Mouse (Mus musculus) layer of hippocampus, adult 18-20 months (tissue): ENCODE data around the gene Map2k2. TPM values are rescaled to one million over a fixed set of nuclear protein-coding genes. Genes with fewer than 3 reads are reported as not detected.
"Not testable (repeated sequence)": the region's sequence is repeated elsewhere in the genome, so short reads cannot be mapped to it uniquely, and the experiment has no call there.

Experiments used
- DNase-seq, 2 experiments: peaks; one replicate each; pipeline ENCODE4 v3.0.0; 2022; ENCODE audit warnings: low spot score in 2 of 2
- total RNA-seq, 2 experiments: library from RNA; stranded (reverse); gene quantifications; 2 replicates each; pipeline ENCODE4 v1.2.3; 2021

Gene Map2k2
- total RNA-seq, 2 experiments from 2014 or later: 130 to 136 TPM

DNA sequence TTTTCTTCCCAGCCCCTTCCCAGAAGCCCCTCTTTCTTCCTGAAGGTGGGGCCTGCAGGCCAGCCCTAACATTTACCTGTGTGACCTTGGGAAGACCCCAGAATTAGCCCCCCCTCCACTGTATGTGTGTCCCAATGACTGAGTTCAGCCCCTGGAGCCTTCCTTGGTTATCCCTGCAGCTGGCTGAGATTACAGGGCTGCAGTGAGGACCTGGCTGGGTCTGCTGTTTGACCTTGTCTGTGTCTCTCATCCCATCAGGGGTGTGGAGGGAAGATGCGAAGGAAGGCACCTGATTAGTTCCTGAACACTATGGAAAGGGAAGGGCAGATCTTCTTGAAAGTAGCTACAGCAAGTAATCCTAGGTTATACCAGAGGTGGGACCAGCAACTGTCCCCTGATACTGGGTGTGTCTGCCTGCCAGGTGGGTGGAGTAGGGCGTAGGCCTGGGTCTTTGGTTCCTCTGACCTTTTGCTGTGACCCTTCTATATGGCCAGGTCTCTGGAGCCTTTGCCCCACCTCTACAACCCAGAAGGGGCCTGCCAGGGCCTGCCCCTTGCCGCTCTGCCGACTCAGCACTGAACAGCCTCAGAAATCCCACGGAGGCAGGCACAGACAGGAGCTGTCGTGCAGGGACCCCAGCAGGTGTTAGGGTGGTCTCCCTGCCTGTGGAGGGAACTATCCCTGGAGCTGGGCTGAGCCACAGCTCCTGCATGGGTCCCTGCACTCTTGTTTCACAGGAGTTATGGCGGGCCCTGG, 35.9 kb downstream of the Map2k2 start:
- DNase-seq: no peak

DNA sequence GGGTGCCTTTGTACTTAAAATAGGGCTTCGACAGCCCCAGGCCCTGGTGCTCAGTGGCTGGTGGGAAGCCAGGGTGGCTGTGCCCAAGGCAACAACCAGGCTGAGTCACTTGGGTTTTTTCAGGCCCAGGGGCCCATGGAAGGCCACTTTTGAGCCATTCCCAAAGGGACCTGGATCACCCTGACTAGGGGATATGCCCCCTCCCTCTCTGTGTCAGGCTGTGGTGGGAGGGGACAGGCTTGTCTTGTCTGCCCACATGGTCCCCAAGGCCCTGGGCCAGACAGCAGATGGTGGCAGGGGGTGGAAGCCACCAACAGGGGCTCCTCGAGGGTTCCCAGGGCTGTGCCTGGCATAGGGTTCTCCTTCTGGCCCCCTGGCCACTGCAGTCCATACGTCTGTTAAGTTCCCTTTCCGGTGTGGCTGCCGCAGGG, 36.9 kb downstream of the Map2k2 start:
- no peak for DNase-seq

DNA sequence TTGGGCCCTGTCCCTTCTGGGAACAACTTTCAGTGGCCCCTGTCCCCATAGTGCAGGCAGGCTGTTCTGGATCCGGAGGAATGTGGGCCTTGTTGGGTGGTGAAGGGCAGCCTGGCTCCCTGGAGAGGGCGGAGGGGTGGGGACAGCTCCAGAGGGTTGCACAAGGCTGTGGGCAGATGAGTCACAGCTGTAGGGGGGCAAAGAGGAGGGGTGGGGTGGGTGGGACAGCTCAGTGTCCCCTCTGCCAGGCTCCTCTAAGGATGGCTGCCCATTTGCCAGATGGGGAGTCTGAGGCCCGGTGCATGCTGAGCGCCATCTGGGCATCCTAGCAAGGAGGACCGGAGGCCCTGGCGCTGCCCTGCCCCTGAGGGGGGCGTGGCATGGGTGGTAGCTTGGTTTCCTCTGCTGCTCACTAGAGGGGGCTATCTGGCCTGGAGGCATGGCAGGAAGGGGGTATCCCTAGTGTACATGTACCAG, 37.5 kb downstream of the Map2k2 start:
- no peak for DNase-seq

DNA sequence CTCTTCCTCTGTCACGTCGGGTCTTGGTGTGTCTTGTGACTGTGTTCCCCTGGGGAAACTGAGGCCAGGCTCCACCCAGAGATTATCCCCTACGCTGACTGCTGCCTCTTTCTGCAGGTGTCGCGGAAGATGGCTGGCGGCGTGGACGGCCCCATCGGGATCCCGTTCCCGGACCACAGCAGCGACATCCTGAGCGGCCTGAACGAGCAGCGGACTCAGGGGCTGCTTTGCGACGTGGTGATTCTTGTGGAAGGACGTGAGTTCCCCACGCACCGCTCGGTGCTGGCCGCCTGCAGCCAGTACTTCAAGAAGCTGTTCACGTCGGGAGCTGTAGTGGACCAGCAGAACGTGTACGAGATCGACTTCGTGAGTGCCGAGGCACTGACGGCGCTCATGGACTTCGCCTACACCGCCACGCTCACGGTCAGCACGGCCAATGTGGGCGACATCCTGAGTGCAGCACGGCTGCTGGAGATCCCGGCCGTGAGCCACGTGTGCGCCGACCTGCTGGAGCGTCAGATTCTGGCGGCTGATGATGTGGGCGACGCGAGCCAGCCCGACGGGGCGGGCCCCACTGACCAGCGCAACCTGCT, 38.2 kb downstream of the Map2k2 start:
- DNase-seq: no peak

DNA sequence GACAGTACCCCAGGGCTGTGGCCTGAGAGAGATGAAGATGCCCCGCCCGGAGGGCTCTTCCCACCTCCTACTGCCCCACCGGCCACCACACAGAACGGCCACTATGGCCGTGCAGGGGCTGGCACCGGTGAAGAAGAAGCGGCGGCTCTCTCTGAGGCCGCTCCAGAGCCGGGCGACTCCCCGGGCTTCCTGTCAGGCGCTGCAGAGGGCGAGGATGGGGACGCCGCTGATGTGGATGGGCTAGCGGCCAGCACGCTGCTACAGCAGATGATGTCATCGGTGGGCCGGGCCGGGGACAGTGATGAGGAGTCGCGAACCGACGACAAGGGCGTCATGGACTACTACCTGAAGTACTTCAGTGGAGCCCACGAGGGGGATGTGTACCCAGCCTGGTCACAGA, 39.0 kb downstream of the Map2k2 start:
- DNase-seq: no peak

DNA sequence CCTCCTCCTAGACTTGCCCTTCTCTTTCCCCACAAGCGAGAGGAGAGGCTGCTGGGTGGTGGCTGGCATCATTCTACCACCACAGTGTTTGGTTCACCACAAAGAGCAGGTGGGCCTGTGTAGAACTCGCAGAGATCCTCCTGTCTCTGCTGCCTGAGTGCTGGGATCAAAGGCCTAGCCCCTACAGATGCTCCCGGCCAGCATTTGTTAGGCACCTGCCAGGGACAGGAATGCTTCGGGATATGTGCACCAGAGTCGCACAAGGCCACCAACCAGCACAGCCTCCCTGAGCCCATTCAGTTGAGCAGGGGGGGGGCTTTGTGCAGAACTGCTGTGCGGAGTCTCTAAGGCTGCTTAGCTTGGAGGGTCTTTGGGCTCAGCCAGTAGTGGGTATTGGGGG, 39.6 kb downstream of the Map2k2 start:
- no peak for DNase-seq

DNA sequence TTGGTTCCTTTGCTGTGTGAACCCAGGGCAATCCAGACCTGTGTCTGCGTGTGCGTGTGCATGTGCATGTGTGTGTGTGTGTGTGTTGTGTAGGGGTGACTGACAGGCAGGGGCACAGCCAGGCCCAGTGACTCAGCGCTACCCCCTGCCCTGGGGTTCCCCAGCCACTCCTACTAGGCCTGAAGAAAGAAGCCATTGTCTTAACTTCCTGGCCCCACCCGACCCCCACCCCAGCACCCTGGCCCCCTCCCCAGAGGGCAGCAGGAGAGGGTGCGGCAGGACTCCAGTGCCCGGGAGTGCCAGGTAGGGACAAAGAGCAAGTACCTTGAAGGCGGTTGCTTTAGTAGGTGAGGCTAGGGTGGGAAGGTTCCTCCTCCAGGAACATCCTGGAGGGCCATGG, 40.1 kb downstream of the Map2k2 start:
- no peak for DNase-seq

DNA sequence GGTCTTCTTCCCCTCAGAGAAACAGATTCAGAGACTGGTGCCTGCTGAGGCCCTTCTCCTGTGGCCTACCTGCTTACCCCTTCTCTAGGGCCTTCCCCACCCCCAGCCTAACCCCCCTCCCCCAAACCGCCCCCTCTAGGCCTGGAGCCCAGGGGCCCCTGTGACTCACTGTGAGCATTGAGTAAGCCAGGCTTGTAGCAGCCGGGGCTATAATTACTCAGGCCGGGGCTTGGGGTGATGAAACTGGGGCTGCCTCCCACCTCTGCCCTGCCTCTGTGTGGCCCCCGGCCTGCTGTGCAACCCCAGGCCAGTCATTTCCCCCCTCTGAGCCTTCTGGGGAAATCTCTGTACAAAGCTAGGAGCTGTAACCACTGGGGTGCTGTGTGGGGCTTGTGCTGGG, 40.6 kb downstream of the Map2k2 start:
- DNase-seq: no peak

DNA sequence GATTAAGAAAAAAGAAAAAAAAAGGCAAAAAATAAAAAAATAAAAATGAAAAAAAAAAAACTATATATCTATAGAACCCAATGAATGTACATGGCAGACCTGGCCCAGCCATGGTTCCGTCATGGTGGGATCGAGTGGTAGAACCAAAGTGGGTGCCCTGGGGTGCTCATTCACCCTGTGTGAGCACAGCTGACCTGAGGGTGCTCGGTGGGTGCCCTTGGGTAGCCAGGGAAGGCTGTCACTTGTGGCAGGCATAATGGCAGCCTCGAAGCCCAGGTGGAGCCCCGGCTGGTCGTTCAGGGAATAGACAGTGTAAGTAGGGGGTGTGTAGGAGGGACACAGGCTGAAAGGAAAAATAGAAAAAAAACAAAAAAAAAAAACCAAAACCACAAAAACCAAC, 45.5 kb downstream of the Map2k2 start:
- no peak for DNase-seq

DNA sequence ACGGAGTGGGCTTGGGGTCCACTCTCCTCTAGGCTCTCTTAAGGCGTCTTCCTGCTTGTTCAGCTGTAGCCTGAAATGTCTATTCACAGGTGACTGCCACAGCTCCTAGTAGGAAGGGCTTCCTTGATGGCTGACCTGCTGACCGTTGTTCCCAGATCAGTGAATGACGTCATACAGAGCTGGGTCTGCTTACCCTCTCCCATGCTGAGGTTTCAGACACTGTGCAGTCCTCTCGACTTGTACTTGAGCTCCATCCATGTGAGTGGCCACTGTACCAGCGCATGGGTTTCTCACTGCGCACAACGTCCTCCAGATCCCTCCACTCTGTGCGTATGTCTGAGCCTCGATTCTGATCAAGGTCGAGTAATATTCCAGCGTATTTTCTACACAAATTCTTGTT, 46.9 kb downstream of the Map2k2 start:
- no peak for DNase-seq

DNA sequence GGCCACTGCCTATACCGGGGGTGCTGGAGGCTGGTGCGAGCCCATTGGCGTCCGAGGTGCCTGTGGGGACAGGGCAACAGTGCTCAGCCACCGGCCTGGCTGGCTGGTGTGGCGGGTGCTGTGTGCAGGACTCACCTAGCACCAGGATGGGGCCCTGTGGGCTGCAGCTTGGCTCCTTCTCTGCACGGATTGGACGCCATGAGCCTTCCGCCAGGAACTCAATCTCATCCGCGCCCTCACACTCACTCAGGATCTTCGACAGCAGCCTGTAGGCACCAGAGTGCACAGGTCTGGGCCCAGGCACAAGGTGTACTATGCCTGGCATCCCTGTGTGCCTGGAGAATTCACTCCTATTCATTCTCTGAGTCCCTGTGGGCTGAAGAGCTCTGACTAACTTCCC, 48.6 kb downstream of the Map2k2 start:
- DNase-seq: no peak

DNA sequence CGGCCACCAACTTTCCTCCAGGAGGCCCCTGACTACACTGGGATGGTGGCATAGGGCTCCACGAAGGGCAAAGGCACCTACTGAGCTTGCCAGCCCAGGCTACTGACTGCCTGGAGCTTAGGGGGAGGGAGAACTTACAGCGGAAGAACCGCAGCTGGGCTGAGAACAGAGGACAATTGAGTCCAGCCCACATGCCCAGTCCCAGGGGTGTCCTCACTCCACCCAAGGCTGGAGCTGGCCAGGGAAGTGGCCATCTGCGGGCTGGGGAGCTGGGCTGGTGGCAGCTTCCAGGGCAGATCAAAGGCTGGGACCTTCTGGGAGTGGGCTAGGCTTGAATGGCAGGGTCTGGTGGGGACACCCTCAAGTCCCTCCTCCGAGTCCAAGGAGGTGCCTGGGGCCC, 49.0 kb downstream of the Map2k2 start:
- DNase-seq: no peak

DNA sequence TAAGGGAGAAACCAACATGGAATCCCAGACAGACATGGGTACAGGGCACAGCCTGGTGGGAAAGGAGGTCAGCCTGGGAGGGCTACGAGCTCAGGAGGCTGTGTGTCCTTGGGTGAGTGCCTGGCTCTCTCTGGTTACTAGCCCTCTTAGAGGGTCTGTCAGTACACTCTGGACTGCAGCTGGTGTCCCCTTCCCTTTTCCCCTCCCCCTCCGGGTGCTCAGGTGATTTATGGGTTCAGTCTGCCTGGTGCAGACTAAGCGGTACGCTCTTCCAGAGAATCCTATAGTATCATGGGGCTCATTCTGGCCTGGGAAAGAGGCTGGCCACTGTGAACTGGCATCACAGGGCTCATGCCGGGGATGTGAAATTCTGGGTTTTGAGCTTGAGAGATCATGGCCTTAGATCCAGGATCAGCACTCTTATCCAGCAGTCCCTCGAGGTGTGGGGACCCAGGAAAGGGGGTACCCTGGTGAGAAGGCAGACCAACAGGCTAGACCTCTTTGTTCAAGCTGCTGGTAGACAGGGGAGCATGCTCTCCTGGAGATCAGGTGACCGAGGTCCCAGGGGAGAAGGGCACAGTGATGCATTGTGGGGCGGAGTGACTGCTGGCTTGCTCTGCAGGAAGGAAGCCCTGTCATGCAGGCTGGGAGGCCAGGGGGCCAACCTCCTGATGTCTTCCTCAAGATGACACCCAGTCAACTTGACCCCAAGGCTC, 56.0 kb downstream of the Map2k2 start:
- DNase-seq: no peak

DNA sequence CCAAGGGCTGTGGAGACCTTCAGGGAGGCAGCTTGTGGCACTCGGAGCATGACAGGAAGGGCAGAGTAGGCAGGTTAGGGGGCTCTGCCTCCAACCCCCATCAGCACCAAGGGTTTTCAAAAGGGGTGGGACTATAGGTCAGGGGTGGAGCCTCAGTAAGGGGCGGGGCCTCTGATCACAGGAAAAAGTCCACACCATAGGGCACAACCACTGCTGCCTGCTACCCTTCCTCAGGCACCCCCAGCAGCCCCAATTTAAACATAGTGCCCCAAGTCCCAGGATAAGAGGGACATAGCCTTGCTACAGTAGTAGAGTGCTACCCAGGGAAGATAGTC, 56.6 kb downstream of the Map2k2 start:
- DNase-seq: no peak

DNA sequence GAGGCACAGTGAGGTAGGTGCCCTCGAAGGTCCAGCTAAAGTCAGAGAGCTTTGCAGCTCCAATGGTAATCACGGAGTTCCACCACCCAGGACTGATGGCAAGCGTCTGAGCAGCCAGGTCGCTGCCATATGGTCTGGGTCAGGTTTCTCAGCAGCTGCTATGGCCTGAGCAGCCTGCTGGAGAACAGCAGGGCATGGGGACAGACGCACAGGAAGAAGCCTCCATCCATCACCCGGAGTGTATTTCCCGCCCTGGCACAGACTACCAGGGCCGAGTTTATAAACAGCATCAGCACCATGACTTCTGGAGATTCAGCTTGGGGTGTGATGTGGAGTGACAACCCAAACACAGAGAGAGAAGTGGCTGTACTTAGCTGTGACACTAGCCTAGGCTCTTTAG, 59.4 kb downstream of the Map2k2 start:
- DNase-seq: no peak

DNA sequence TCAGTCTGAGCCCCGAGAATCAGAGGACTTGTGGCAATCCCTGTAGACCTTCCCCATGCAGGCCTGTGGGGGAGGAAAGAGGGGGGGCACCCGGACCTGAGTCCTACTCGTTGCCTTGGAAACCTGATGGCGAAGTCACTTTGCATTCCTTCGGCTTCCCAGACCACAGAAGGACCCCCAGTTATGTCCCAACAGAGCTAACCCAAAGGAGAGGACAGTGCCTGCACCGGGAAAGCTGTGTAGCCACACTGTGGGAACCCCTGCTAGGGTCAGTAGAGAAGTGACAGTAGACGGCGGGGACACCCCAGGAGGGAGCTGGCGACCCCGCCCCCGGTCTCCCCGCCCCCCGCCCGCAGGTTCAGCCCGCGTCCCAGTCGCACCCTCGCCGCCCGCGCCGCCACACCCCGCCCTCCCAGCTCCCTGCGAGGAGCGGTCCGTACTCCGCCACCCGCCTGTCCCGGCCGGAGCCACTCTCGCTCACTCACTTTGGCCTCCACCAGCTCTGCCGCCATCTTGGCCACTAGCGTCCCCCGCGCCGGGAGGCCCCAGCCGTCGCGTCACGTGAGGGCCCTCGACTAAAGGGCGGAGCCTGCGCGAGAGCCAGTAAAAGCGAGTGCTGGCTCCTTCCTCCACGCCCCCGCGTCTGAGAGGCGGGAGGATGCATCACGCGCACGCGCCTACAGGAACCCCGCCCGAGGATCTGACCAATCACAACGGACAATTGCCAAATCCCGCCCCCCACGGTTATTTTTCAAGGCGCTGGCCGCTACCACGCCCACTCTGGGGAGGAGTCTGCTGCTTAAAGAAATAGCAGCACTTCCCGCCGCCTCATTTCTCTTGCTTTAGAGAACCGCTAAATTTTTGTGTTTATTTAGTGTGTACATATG, 61.7 kb downstream of the Map2k2 start, which contains the start of gene Pias4:
TSS of gene Pias4 (minus strand) at position 724 of the 887 bp plus-strand sequence.
- peak; percentile 100 for DNase-seq

DNA sequence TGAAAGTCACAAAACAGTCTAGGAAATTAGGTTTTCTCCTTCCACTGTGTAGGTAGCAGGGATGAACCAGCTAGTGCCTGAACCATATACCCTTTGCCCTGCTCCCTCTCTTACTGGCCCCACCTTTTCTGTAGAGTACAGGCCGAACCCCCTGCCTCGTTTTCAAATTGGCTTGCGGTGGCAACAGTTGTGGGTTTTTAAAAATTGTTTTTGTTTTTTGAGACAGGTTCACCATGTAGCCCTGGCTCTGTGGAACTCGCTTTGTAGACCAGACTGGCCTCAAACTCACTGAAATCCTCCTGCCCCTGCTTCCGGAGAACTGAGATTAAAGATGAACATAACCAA, 62.3 kb downstream of the Map2k2 start:
- DNase-seq: no peak

DNA sequence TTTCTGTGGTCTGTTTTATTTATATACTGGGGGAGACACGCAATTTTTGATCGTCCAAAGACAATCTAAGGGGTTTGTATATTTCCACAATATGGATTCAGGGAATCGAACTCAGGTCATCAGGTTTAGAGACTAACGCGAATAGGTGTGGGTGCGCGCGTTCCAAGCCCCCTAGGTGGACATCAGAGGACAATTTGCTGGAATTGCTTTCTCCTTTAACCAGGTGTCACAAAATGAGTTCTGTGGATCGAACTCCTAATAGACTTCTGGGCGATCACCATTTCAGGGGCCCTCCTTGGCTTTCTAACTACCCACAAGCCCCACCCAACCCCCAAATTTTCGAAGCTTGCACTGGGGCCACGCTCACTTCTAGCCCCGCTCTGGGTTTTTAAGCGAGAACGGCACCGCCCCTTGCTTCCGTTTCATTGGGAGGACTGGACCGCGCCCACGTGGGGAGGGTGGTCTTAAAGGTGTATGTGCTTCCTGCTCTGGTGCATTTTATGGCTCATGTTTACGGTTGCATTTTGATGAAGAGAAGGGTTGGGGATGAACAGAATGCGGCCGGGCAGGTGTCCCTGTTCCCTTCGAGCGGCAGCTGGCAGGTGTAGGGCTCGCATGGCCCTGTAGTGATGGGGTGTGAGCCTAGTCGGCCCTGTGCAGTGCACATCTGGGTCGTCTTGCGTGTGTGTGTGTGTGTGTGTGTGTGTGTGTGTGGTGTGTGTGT, 63.0 kb downstream of the Map2k2 start:
- peak; percentile 58 to 82 for DNase-seq

DNA sequence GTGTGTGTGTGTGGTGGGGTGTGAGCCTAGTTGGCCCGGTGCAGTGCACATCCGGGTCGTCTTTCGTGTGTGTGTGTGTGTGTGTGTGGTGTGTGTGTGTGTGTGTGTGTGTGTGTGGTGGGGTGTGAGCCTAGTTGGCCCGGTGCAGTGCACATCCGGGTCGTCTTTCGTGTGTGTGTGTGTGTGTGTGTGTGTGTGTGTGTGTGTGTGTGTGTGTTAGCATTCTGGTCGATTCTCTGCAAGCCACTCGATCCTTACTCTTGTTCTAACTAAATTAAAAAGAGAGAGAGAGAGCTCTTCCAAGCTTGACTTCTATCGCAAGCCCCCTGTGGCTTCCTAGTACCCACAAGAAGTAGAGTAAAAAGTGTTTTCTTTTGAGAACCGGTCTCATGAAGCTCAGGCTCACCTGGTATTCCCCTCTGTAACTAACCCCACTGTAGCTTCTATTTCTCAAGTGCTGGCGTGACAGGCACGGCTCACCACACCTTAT, 63.7 kb downstream of the Map2k2 start:
- not testable (repeated sequence) for DNase-seq

DNA sequence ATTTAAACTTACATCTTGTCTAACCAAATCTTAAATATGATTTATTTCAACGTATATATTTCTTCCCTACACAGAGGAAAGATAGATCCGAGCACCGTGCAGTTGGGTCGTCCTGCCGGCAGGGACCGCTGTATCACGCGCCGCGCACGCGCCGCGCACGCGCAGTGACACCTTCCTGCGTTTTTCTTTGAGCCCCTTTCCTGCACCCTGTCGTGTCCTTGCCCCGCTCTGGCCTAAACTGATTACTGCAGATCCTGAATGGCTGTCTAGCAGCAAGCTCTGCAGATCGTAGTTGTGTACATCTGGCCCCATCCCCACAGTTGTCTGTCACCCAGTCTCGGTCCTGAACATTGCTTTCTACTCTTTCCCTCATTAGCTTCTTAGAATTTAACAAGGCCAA, 67.4 kb downstream of the Map2k2 start:
- DNase-seq: peak; percentile 77 to 87
